Mouse (Mus musculus) CH12.LX (cell line): ENCODE data around the gene Gm3618.
"Not testable (repeated sequence)": the region's sequence is repeated elsewhere in the genome, so short reads cannot be mapped to it uniquely, and the experiment has no call there.

Experiments used
- CHD2 ChIP-seq: IDR thresholded peaks from 2 replicates; pipeline ENCODE4 v1.6.1; 2011; ENCODE audit warnings: low read length, improper control_type of control experiment
- CTCF ChIP-seq, 2 experiments: IDR thresholded peaks in 1 of 2; conservative IDR thresholded peaks in 1 of 2; 2 replicates each; pipeline ENCODE4 v1.5.1; 2011 to 2012; ENCODE audit warnings: low read depth in 2 of 2, low read length in 2 of 2, improper control_type of control experiment in 1 of 2, inconsistent platforms in 1 of 2, mild to moderate bottlenecking in 1 of 2, moderate library complexity in 1 of 2

DNA sequence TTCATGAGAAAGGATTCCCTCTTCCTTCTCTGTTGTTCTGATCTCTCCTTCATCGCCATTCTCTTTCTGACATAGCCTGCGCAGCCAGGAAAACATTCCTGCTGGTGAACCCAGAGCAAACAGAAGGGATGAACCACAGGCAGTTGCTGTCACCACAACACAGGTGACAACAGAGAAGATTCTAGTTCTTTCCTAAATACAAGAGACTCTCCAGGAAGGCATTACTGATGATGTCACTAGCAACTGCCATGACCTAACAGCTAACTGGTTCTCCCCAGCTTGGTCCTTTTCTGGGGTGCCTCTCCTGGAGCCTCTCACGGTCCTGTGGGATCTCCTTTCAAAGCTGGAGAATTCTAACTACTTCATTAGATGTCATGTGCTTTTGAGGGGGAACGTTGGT lies 46.7 kb upstream of the Gm3618 start, which contains the start of gene Gm16440:
- not testable (repeated sequence) for TF ChIP-seq CTCF (conservative IDR thresholded peaks at IDR 0.05 in 1 of 2, IDR thresholded peaks at IDR 0.05 in 1 of 2; ENCODE audit: low read depth in 2 of 2, low read length in 2 of 2); CHD2
